Mouse (Mus musculus): ENCODE results near the gene Dysf. TPM values are rescaled to one million over a fixed set of nuclear protein-coding genes. Genes with fewer than 3 reads are reported as not detected.

Dysf gene
- polyA plus RNA-seq (2014; fragmentation: Illumina TruSeq; extraction: RNeasy Lipid Tissue Mini Kit (QIAGEN cat#74804); ENCODE audit: low read depth, low replicate concordance): 49.7 TPM

DNA sequence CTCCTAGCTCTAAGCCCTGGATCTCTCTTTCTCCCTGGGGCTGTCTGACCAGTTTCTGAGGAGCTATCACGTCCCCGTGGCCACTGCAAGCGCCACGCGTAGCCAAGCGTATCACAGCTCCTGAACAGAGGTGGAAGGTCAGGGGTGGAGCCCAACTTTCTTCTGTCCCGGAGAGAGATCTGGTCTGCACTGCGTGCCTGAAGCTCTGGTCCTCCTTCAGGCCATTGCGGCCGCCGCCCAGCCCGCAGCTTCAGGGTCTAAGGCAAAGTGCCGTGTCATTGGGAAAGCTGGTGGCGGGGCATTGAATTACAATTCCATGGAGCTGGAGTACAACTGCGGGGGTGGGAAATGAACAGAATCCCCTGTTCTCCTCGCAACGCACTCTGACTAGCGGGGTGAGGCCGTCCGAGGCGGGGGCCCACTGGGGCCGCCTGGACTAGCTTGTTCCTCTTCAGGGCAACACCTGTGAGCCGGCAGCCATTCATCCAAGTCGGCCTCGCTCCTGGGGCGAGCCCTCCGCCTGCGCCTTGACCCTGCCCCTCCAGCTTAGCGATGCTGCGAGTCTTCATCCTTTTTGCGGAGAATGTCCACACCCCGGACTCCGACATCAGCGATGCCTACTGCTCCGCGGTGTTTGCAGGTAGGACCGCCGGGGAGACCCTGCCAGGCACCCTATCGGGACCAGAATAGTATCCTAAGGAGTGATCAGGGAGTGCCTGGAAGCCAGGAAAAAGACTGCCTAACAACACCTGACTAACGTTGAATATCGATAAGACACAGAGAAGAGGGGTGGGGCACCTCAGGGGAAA is at the start of gene Dysf:
Gene Dysf (plus strand): TSS at position 228 of the 809 bp plus-strand sequence.

Other genes with a start within 250 kb of the Dysf start
- gene Ankrd53, start 245.9 kb upstream of the Dysf start, polyA plus RNA-seq (2014; fragmentation: Illumina TruSeq; extraction: RNeasy Lipid Tissue Mini Kit (QIAGEN cat#74804); ENCODE audit: low read depth, low replicate concordance): not detected
- 74.9 TPM for gene Tex261, start 232.8 kb upstream of the Dysf start, polyA plus RNA-seq (2014; fragmentation: Illumina TruSeq; extraction: RNeasy Lipid Tissue Mini Kit (QIAGEN cat#74804); ENCODE audit: low read depth, low replicate concordance)
- gene Nagk, start 213.6 kb upstream of the Dysf start, polyA plus RNA-seq (2014; fragmentation: Illumina TruSeq; extraction: RNeasy Lipid Tissue Mini Kit (QIAGEN cat#74804); ENCODE audit: low read depth, low replicate concordance): 27.0 TPM
- 37.2 TPM for gene Paip2b, start 176.8 kb upstream of the Dysf start, polyA plus RNA-seq (2014; fragmentation: Illumina TruSeq; extraction: RNeasy Lipid Tissue Mini Kit (QIAGEN cat#74804); ENCODE audit: low read depth, low replicate concordance)
- 42.6 TPM for gene Zfp638, start 141.5 kb upstream of the Dysf start, polyA plus RNA-seq (2014; fragmentation: Illumina TruSeq; extraction: RNeasy Lipid Tissue Mini Kit (QIAGEN cat#74804); ENCODE audit: low read depth, low replicate concordance)

Measured in heart, adult 10 weeks (tissue).